Mouse (Mus musculus) E14TG2a.4 (cell line): ENCODE results near the gene Olfr1126.

ENCODE experiments used
- H3K27me3 ChIP-seq: 2 replicates; pipeline ENCODE4 v1.6.1; 2014; ENCODE audit warnings: low read length, control low read depth; ENCODE audit not compliant: insufficient read depth
- H3K36me3 ChIP-seq: 2 replicates; pipeline ENCODE4 v1.6.1; 2014; ENCODE audit warnings: low read length, control low read depth; ENCODE audit not compliant: insufficient read depth
- H3K4me1 ChIP-seq: replicated peaks from 2 replicates; pipeline ENCODE4 v1.6.1; 2014; ENCODE audit warnings: low read depth, low read length, control low read depth
- H3K4me3 ChIP-seq: replicated peaks from 2 replicates; pipeline ENCODE4 v1.5.1; 2014; ENCODE audit warnings: mild to moderate bottlenecking, low read length
- H3K9me3 ChIP-seq: 2 replicates; pipeline ENCODE4 v1.6.1; 2014; ENCODE audit warnings: low read length, control low read depth
- CTCF ChIP-seq: conservative IDR thresholded peaks from 2 replicates; pipeline ENCODE4 v1.5.1; 2014; ENCODE audit warnings: low read length
- NANOG ChIP-seq: IDR thresholded peaks from 2 replicates; pipeline ENCODE4 v1.6.1; 2014; ENCODE audit warnings: borderline replicate concordance, low read length, mixed read lengths
- POU5F1 ChIP-seq: IDR thresholded peaks from 2 replicates; pipeline ENCODE4 v1.6.1; 2014; ENCODE audit warnings: low read length, borderline replicate concordance

Gene Olfr1126

GRCm38 (mm10) chr2:87506265-87506664 is 52.5 kb downstream of the Olfr1126 start, which contains the start of gene Pramel6:
Pramel6 (plus strand) TSS chr2:87506565.
- Histone ChIP-seq H3K9me3 (no peaks in the 10 kb centered on the region), H3K4me3 (no peak within 1 kb of the TSS), H3K36me3 (no peaks in the 10 kb centered on the region), H3K4me1 (peaks cover 13% of the 10 kb centered on the region), H3K27me3 (no peaks in the 10 kb centered on the region)
- TF ChIP-seq NANOG, result no peak
- TF ChIP-seq POU5F1, result no peak
- TF ChIP-seq CTCF, result no peak
